Mouse (Mus musculus) kidney, postnatal 10 days (tissue): ENCODE measurements around the gene Dhx40.
A peak's percentile ranks its signal among the peaks of the same experiment; 100 is the strongest.

ENCODE experiments used
- DNase-seq: peaks from one replicate; pipeline ENCODE4 v3.0.0; 2021; ENCODE audit warnings: mixed read lengths

Gene Dhx40

GRCm38 (mm10) chr11:86807505-86807989, at the start of gene Dhx40:
Dhx40 (minus strand) TSS chr11:86807746.
- peak; percentile 97 for DNase-seq

- DNase-seq = no peak
Measured at GRCm38 (mm10) chr11:86855639-86856425, 48.3 kb upstream of the Dhx40 start.

- no peak for DNase-seq
Measured at GRCm38 (mm10) chr11:86853081-86853480, 45.5 kb upstream of the Dhx40 start.

- peak; percentile 36 for DNase-seq
Measured at GRCm38 (mm10) chr11:86852534-86853054, 45.0 kb upstream of the Dhx40 start.

- DNase-seq = no peak
Measured at GRCm38 (mm10) chr11:86851714-86852533, 44.4 kb upstream of the Dhx40 start.

- DNase-seq = no peak
Measured at GRCm38 (mm10) chr11:86851234-86851671, 43.7 kb upstream of the Dhx40 start.

GRCm38 (mm10) chr11:86843831-86844230, 36.3 kb upstream of the Dhx40 start:
- DNase-seq = no peak

- no peak for DNase-seq
Measured at GRCm38 (mm10) chr11:86841261-86841660, 33.7 kb upstream of the Dhx40 start.

GRCm38 (mm10) chr11:86840511-86841154, 33.1 kb upstream of the Dhx40 start:
- peak; percentile 92 for DNase-seq

GRCm38 (mm10) chr11:86839716-86840447, 32.3 kb upstream of the Dhx40 start:
- DNase-seq = no peak

- DNase-seq = no peak
Measured at GRCm38 (mm10) chr11:86838792-86839191, 31.2 kb upstream of the Dhx40 start.

- DNase-seq = peak; percentile 91
Measured at GRCm38 (mm10) chr11:86836366-86836765, 28.8 kb upstream of the Dhx40 start.

GRCm38 (mm10) chr11:86834628-86835338, 27.2 kb upstream of the Dhx40 start:
- no peak for DNase-seq

GRCm38 (mm10) chr11:86834050-86834449, 26.5 kb upstream of the Dhx40 start:
- peak; percentile 38 for DNase-seq

- DNase-seq = no peak
Measured at GRCm38 (mm10) chr11:86833153-86833552, 25.6 kb upstream of the Dhx40 start.

GRCm38 (mm10) chr11:86828396-86828795, 20.9 kb upstream of the Dhx40 start:
- DNase-seq = peak; percentile 8

GRCm38 (mm10) chr11:86827476-86828245, 20.1 kb upstream of the Dhx40 start:
- no peak for DNase-seq

GRCm38 (mm10) chr11:86824433-86824832, 16.9 kb upstream of the Dhx40 start:
- DNase-seq = no peak

GRCm38 (mm10) chr11:86822531-86822930, 15.0 kb upstream of the Dhx40 start:
- no peak for DNase-seq

- DNase-seq = no peak
Measured at GRCm38 (mm10) chr11:86819536-86819935, 12.0 kb upstream of the Dhx40 start.

GRCm38 (mm10) chr11:86818928-86819327, 11.4 kb upstream of the Dhx40 start:
- no peak for DNase-seq
